Mouse (Mus musculus) subcutaneous adipose tissue, adult 2 months (tissue): ENCODE results near the gene Fezf1. TPM values are rescaled to one million over a fixed set of nuclear protein-coding genes. Genes with fewer than 3 reads are reported as not detected.

ENCODE experiments used
- polyA plus RNA-seq: library from polyadenylated mRNA; depleted of rRNA; stranded (reverse); fragments of >200 nt; gene quantifications from 2 replicates; pipeline ENCODE4 v1.2.3, GENCODE M21; 2012; ENCODE audit warnings: low replicate concordance; rRNA removed

The Fezf1 gene
- not detected in 2 replicates for polyA plus RNA-seq

DNA sequence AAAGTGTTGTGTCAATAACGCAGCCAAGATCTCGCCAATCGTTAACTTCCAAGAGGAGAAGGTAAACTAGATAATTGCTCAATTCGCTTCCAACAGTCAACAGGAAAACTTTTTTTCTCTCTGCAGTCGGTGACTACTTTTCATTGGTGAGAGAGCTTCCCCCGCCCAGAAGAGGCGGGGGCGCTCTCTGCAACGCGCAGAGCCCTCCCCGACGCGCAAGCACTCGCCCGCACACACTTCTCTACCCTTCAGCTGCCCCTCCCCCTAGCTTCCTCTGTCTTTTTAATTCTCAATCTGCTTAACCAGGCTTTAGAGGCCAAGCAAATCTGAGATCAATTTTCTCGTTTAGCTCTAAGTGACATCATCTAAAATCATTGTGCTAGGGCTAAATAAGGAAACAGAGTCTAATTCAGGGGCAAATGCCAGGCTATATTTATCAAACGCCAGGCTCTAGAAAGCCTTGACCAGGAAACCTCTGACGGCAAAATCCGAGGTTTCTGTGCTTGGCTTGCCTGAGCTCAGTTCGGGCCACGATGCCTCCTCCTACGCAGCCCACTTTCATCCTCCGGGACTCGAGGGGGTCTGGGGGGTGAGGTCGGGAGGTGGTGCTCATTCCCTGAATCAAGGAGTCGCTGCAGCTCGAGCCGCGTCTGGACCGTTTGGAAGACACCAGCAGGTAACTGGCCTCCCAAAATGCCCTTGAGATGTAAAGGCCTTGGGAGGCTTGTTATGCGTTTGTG is at the start of gene Fezf1:
Gene Fezf1, minus strand, starts transcription at position 50 of the 740 bp plus-strand sequence.

Other genes starting within 250 kb of the Fezf1 start
- gene Aass, start 115.4 kb downstream of the Fezf1 start, polyA plus RNA-seq = 0.18 and 0.29 TPM in 2 replicates